Mouse (Mus musculus): ENCODE measurements around the gene Snrnp70. TPM values are rescaled to one million over a fixed set of nuclear protein-coding genes. Genes with fewer than 3 reads are reported as not detected.

Gene Snrnp70
- polyA plus RNA-seq, 2 experiments: 28.8 to 203 TPM

- ATAC-seq (ENCODE audit: insufficient read depth) (no peak), DNase-seq (ENCODE audit: low read depth in 3 of 3, low spot score in 3 of 3) (no peak)
- no peaks in the 10 kb centered on the region for H3K9me3 ChIP-seq (ENCODE audit: control insufficient read depth, low read length)
- TF ChIP-seq CTCF (IDR thresholded peaks at IDR 0.05; ENCODE audit: low read depth) (no peak), EP300 (IDR thresholded peaks at IDR 0.05; ENCODE audit: low read depth) (no peak)
- H3K4me3 ChIP-seq (ENCODE audit: insufficient read depth in 1 of 2, low read depth in 2 of 2, low read length in 2 of 2): no peak overlapping the region
- WGBS (ENCODE audit: insufficient replicate concordance): 69% methylated on average over 8 of the region's 8 CpGs
- H3K27ac ChIP-seq: no peak overlapping the region
- H3K4me1 ChIP-seq (replicated peaks; ENCODE audit: control insufficient read depth in 2 of 2, insufficient read depth in 2 of 2, low read length in 1 of 2): no peaks in the 10 kb centered on the region
- no peak overlapping the region for H3K4me2 ChIP-seq (ENCODE audit: low read depth)
- H3K27me3 ChIP-seq (ENCODE audit: control insufficient read depth, insufficient read depth, low read length): peaks cover 92% of the 10 kb centered on the region
- H3K36me3 ChIP-seq (replicated peaks; ENCODE audit: control insufficient read depth, insufficient read depth, low read depth): no peaks in the 10 kb centered on the region
- no peak overlapping the region for H3K9ac ChIP-seq (replicated peaks)
Measured at GRCm38 (mm10) chr7:45409497-45410163, 14.1 kb upstream of the Snrnp70 start.

GRCm38 (mm10) chr7:45408949-45409348 is 13.4 kb upstream of the Snrnp70 start:
- DNase-seq (ENCODE audit: low read depth in 3 of 3, low spot score in 3 of 3) (no peak), ATAC-seq (ENCODE audit: insufficient read depth) (no peak)
- TF ChIP-seq CTCF (IDR thresholded peaks at IDR 0.05; ENCODE audit: low read depth): no peak
- no peak for TF ChIP-seq EP300 (IDR thresholded peaks at IDR 0.05; ENCODE audit: low read depth)
- no peak overlapping the region for H3K9ac ChIP-seq (replicated peaks)
- H3K36me3 ChIP-seq (replicated peaks; ENCODE audit: control insufficient read depth, insufficient read depth, low read depth): no peaks in the 10 kb centered on the region
- H3K27ac ChIP-seq: no peak overlapping the region
- no peaks in the 10 kb centered on the region for H3K9me3 ChIP-seq (ENCODE audit: control insufficient read depth, low read length)
- WGBS (ENCODE audit: insufficient replicate concordance): 69% methylated on average over 17 of the region's 17 CpGs
- peaks cover 86% of the 10 kb centered on the region for H3K27me3 ChIP-seq (ENCODE audit: control insufficient read depth, insufficient read depth, low read length)
- no peak overlapping the region for H3K4me2 ChIP-seq (ENCODE audit: low read depth)
- no peaks in the 10 kb centered on the region for H3K4me1 ChIP-seq (replicated peaks; ENCODE audit: control insufficient read depth in 2 of 2, insufficient read depth in 2 of 2, low read length in 1 of 2)
- no peak overlapping the region for H3K4me3 ChIP-seq (ENCODE audit: insufficient read depth in 1 of 2, low read depth in 2 of 2, low read length in 2 of 2)

- WGBS (ENCODE audit: insufficient replicate concordance): 57% methylated on average over 7 of the region's 7 CpGs
- Histone ChIP-seq H3K9me3 (ENCODE audit: control insufficient read depth, low read length) (no peaks in the 10 kb centered on the region), H3K4me2 (ENCODE audit: low read depth) (no peak overlapping the region), H3K27ac (no peak overlapping the region), H3K27me3 (ENCODE audit: control insufficient read depth, insufficient read depth, low read length) (peaks cover 80% of the 10 kb centered on the region), H3K9ac (replicated peaks) (no peak overlapping the region), H3K4me1 (replicated peaks; ENCODE audit: control insufficient read depth in 2 of 2, insufficient read depth in 2 of 2, low read length in 1 of 2) (no peaks in the 10 kb centered on the region), H3K4me3 (ENCODE audit: insufficient read depth in 1 of 2, low read depth in 2 of 2, low read length in 2 of 2) (no peak overlapping the region), H3K36me3 (replicated peaks; ENCODE audit: control insufficient read depth, insufficient read depth, low read depth) (no peaks in the 10 kb centered on the region)
- no peak for DNase-seq (ENCODE audit: low read depth in 3 of 3, low spot score in 3 of 3)
- TF ChIP-seq CTCF (IDR thresholded peaks at IDR 0.05; ENCODE audit: low read depth): no peak
- TF ChIP-seq EP300 (IDR thresholded peaks at IDR 0.05; ENCODE audit: low read depth): no peak
- no peak for ATAC-seq (ENCODE audit: insufficient read depth)
Measured at GRCm38 (mm10) chr7:45408351-45408750, 12.8 kb upstream of the Snrnp70 start.

GRCm38 (mm10) chr7:45407836-45408235 is 12.3 kb upstream of the Snrnp70 start:
- Histone ChIP-seq H3K4me2 (ENCODE audit: low read depth) (no peak overlapping the region), H3K27ac (no peak overlapping the region), H3K4me1 (replicated peaks; ENCODE audit: control insufficient read depth in 2 of 2, insufficient read depth in 2 of 2, low read length in 1 of 2) (no peaks in the 10 kb centered on the region), H3K9me3 (ENCODE audit: control insufficient read depth, low read length) (no peaks in the 10 kb centered on the region), H3K27me3 (ENCODE audit: control insufficient read depth, insufficient read depth, low read length) (peaks cover 74% of the 10 kb centered on the region), H3K4me3 (ENCODE audit: insufficient read depth in 1 of 2, low read depth in 2 of 2, low read length in 2 of 2) (no peak overlapping the region), H3K36me3 (replicated peaks; ENCODE audit: control insufficient read depth, insufficient read depth, low read depth) (no peaks in the 10 kb centered on the region), H3K9ac (replicated peaks) (no peak overlapping the region)
- 63% methylated on average over 10 of the region's 10 CpGs for WGBS (ENCODE audit: insufficient replicate concordance)
- no peak for ATAC-seq (ENCODE audit: insufficient read depth)
- TF ChIP-seq EP300 (IDR thresholded peaks at IDR 0.05; ENCODE audit: low read depth) (no peak), CTCF (IDR thresholded peaks at IDR 0.05; ENCODE audit: low read depth) (no peak)
- no peak for DNase-seq (ENCODE audit: low read depth in 3 of 3, low spot score in 3 of 3)

GRCm38 (mm10) chr7:45406157-45407156 is 10.9 kb upstream of the Snrnp70 start:
- H3K4me2 ChIP-seq (ENCODE audit: low read depth): peak overlapping the region; percentile 41
- no peak overlapping the region for H3K9ac ChIP-seq (replicated peaks)
- H3K27me3 ChIP-seq (ENCODE audit: control insufficient read depth, insufficient read depth, low read length): peaks cover 63% of the 10 kb centered on the region
- no peaks in the 10 kb centered on the region for H3K9me3 ChIP-seq (ENCODE audit: control insufficient read depth, low read length)
- no peak for ATAC-seq (ENCODE audit: insufficient read depth)
- H3K36me3 ChIP-seq (replicated peaks; ENCODE audit: control insufficient read depth, insufficient read depth, low read depth): no peaks in the 10 kb centered on the region
- no peaks in the 10 kb centered on the region for H3K4me1 ChIP-seq (replicated peaks; ENCODE audit: control insufficient read depth in 2 of 2, insufficient read depth in 2 of 2, low read length in 1 of 2)
- no peak overlapping the region for H3K27ac ChIP-seq
- no peak for DNase-seq (ENCODE audit: low read depth in 3 of 3, low spot score in 3 of 3)
- H3K4me3 ChIP-seq (ENCODE audit: insufficient read depth in 1 of 2, low read depth in 2 of 2, low read length in 2 of 2): peak overlapping the region; percentile 10 to 27; a peak in 3 of 4 replicates
- WGBS (ENCODE audit: insufficient replicate concordance): 2% methylated on average over 113 of the region's 114 CpGs
- TF ChIP-seq CTCF (IDR thresholded peaks at IDR 0.05; ENCODE audit: low read depth) (no peak), EP300 (IDR thresholded peaks at IDR 0.05; ENCODE audit: low read depth) (no peak)

All from liver, embryonic 14.5 days (tissue).